Mouse (Mus musculus) liver, embryonic 14.5 days (tissue): Measurements from ENCODE around the gene Unc93b1. TPM values are rescaled to one million over a fixed set of nuclear protein-coding genes. Genes with fewer than 3 reads are reported as not detected.

Experiments used
- ATAC-seq: fragments of 200-750 bp; cut with Nextera tagmentation; 2 replicates; pipeline ENCODE4 v1.8.0; 2017; ENCODE audit warnings: moderate number of reproducible peaks, mild to moderate bottlenecking, moderate library complexity; ENCODE audit not compliant: insufficient read depth
- DNase-seq, 3 experiments: peaks; one replicate each; pipeline ENCODE4 v3.0.0-alpha.2; 2012 to 2013; ENCODE audit warnings: low read depth in 3 of 3, low spot score in 3 of 3
- H3K27ac ChIP-seq: fragments of 300-500 bp; sonication (generic); 2 replicates; pipeline ENCODE4 v1.5.1; 2014; ENCODE audit warnings: moderate library complexity, mild to moderate bottlenecking, control low read depth, inconsistent platforms
- H3K27me3 ChIP-seq: fragments of 300-500 bp; sonication (generic); 2 replicates; pipeline ENCODE4 v1.6.1; 2014; ENCODE audit warnings: mild to moderate bottlenecking, low read length, moderate library complexity; ENCODE audit not compliant: control insufficient read depth, insufficient read depth
- H3K36me3 ChIP-seq: fragments of 300-500 bp; sonication (generic); replicated peaks from 2 replicates; pipeline ENCODE4 v1.6.1; 2014; ENCODE audit warnings: low read depth; ENCODE audit not compliant: control insufficient read depth, insufficient read depth
- H3K4me1 ChIP-seq, 2 experiments: fragments of 200-500 bp in 1 of 2; fragments of 300-500 bp in 1 of 2; sonication (generic) in 1 of 2; replicated peaks; 2 replicates each; pipeline ENCODE4 v1.6.1; 2012 to 2014; ENCODE audit warnings: antibody characterized with exemption in 1 of 2, inconsistent platforms in 1 of 2, low read length in 1 of 2; ENCODE audit not compliant: control insufficient read depth in 2 of 2, insufficient read depth in 2 of 2
- H3K4me2 ChIP-seq: fragments of 300-500 bp; sonication (generic); 2 replicates; pipeline ENCODE4 v1.6.1; 2014; ENCODE audit warnings: low read depth, mild to moderate bottlenecking, control low read depth, moderate library complexity
- H3K4me3 ChIP-seq, 2 experiments: fragments of 200-500 bp in 1 of 2; fragments of 300-500 bp in 1 of 2; sonication (generic) in 1 of 2; 2 replicates each; pipeline ENCODE4 v1.5.1; 2012 to 2014; ENCODE audit warnings: low read depth in 2 of 2, low read length in 2 of 2, mild to moderate bottlenecking in 2 of 2, control low read depth in 1 of 2, inconsistent platforms in 1 of 2, moderate library complexity in 1 of 2; ENCODE audit not compliant: insufficient read depth in 1 of 2
- H3K9ac ChIP-seq: fragments of 300-500 bp; sonication (generic); replicated peaks from 2 replicates; pipeline ENCODE4 v1.6.1; 2014; ENCODE audit warnings: mild to moderate bottlenecking, control low read depth, moderate library complexity
- H3K9me3 ChIP-seq: fragments of 300-500 bp; sonication (generic); 2 replicates; pipeline ENCODE4 v1.6.1; 2016; ENCODE audit warnings: low read length, mixed read lengths; ENCODE audit not compliant: control insufficient read depth
- CTCF ChIP-seq: IDR thresholded peaks from 2 replicates; pipeline ENCODE4 v1.5.1; 2016; ENCODE audit warnings: antibody characterized with exemption, low read depth, control low read depth
- EP300 ChIP-seq: IDR thresholded peaks from 2 replicates; pipeline ENCODE4 v1.6.1; 2016; ENCODE audit warnings: antibody characterized with exemption, low read depth
- WGBS: fragments of 180-500 bp; shearing (Covaris S2); extraction: QIAGEN DNeasy Blood & Tissue Kit; methylation state at CpG from one replicate; pipeline ENCODE4 v1.1.7; 2014; ENCODE audit not compliant: insufficient replicate concordance; 5-methylcytosine and 5-hydroxymethylcytosine counted together
- polyA plus RNA-seq, 2 experiments: library from polyadenylated mRNA; depleted of rRNA in 1 of 2; stranded (reverse) in 1 of 2; unstranded in 1 of 2; fragments of >200 nt; fragmentation: Nextera tagmentation in 1 of 2; extraction: Ambion mirVana in 1 of 2; gene quantifications; 2 replicates each; pipeline versions ENCODE4 v1.2.1 to v1.2.3; 2012 to 2014

Unc93b1 gene
- polyA plus RNA-seq, 2 experiments: 14.7 to 19.8 TPM

DNA sequence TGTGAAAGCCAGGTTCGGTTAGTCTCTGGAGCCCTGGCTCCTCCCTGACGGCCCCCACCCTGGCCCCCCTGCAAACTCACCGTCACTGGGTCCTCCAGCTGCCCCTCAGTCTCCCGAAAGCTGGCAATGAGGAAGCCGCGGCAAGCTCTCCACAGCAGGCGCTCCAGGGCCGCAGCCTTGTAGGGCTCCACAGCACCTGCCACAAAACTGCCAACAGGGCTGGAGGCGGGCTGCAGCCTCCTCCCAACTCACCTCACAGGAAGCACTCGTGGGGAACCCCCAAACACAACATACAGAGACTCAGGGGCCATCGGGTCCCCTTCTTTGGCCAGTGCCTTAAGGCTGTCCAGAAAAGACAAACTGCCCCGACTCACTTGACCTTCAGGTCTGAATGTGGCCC lies 32.0 kb upstream of the Unc93b1 start:
- DNase-seq (no peak), ATAC-seq (no peak)
- Histone ChIP-seq H3K4me3 (no peak overlapping the region), H3K4me2 (no peak overlapping the region), H3K27ac (no peak overlapping the region), H3K27me3 (no peaks in the 10 kb centered on the region), H3K9me3 (no peaks in the 10 kb centered on the region), H3K36me3 (no peaks in the 10 kb centered on the region; the same call in 1 of the 2 replicates), H3K4me1 (peaks cover 2 to 14% of the 10 kb centered on the region in 2 experiments), H3K9ac (no peak overlapping the region)
- 77% methylated on average over 12 of the region's 12 CpGs for WGBS
- no peak for TF ChIP-seq CTCF
- no peak for TF ChIP-seq EP300

DNA sequence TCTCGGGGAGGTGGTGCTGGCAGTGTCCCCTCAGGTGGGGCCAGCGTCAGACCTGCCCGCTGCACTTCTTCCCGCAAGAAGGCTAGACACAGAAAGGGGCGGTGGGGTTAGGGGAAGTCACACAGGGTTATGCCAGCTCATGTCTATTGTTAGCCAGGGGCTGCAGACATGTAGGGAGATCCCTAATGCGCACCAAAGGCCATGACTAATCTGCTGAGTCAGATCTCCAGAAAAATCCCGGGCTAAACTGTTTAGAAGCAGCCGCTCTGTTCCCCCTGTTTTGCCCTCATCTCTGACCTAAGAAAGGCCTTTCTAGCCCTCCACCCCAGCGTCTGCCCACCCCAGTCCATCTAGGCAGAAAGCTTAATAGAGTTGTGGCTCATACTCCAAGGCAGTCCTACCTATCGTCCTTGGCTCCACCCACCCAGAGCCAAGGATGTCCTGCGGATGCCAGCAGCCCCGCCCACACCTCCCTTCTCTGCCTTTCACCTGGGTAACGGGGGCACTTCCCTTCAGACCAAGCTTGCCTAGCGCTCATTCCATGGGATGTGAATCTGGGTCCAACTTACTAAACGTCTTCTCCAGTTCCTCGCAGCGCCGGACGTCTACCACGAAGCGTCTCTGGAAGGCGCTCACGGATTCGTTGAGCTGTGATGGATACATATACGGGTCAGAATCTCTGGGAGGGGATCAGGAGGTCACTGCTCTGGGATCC lies 31.2 kb upstream of the Unc93b1 start:
- no peaks in the 10 kb centered on the region for H3K9me3 ChIP-seq
- ATAC-seq (no peak), DNase-seq (no peak)
- H3K36me3 ChIP-seq: peaks cover 3% of the 10 kb centered on the region
- H3K27ac ChIP-seq: no peak overlapping the region
- TF ChIP-seq EP300 (no peak), CTCF (no peak)
- no peaks in the 10 kb centered on the region for H3K27me3 ChIP-seq
- H3K4me1 ChIP-seq: peaks cover 2 to 14% of the 10 kb centered on the region in 2 experiments
- H3K4me2 ChIP-seq: no peak overlapping the region; the same call in 1 of the 2 replicates
- H3K4me3 ChIP-seq: no peak overlapping the region
- no peak overlapping the region for H3K9ac ChIP-seq
- WGBS: 82% methylated on average over 25 of the region's 25 CpGs

DNA sequence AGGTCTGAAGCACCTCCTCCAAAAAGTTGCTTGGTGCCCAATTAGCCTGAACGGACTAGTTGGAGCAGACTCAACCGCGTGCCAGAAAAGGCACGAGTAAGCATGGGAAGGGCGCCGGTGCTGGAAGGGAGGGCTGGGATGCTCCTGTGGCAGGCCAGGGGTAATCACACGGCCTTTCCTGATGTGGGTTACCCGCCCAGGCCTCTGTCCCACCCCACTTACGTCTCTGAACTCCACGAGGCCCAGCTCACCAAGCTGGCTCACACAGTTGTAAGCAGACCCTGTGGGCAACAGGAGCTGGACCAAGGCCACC lies 30.7 kb upstream of the Unc93b1 start:
- DNase-seq: no peak
- WGBS: 61% methylated on average over 10 of the region's 10 CpGs
- Histone ChIP-seq H3K27ac (no peak overlapping the region), H3K4me1 (peaks cover 2 to 14% of the 10 kb centered on the region in 2 experiments), H3K9ac (no peak overlapping the region), H3K36me3 (peaks cover 5% of the 10 kb centered on the region), H3K9me3 (no peaks in the 10 kb centered on the region), H3K4me3 (no peak overlapping the region), H3K4me2 (peak overlapping the region; percentile 8; the same call in 1 of the 2 replicates), H3K27me3 (no peaks in the 10 kb centered on the region)
- TF ChIP-seq CTCF: no peak
- TF ChIP-seq EP300: no peak
- no peak for ATAC-seq

DNA sequence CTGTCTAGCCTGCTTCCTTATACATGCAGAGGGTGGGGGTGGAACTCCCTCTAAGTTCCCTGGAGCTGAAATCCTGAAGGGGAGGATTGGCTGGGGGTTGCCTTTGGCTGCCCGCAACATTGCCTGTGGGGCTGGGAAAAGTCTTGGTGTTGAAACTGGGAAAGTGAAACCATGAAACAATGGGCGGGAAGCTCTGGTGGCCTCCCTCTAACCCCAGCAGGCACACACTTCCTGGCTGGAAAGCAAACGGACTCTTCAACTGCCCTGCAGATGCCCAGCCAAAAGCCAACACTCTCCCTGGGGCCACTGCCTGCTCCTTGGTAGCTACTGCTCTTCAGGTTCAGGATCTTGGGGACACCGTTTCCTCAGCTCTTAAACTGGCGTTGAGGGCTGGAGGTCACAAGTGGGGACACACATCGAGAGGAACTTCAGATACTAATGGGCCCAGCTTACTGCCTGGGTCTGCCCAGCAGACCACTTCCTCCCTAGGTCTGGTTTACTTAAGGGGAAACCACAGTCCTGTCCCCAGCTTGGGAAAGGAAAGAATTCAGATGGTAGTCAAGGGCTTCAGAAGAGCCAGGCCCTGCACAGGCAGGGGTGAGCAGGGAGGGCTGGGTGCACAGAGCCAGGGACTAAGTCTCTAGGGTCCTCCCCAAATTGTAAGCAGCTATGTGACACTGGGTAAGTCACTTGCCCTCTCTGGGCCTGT lies 29.6 kb upstream of the Unc93b1 start:
- Histone ChIP-seq H3K9me3 (no peaks in the 10 kb centered on the region), H3K36me3 (peaks cover 5% of the 10 kb centered on the region), H3K27ac (peak overlapping the region; percentile 20; the same call in 1 of the 2 replicates), H3K27me3 (no peaks in the 10 kb centered on the region), H3K9ac (peak overlapping the region; percentile 20; the same call in 1 of the 2 replicates), H3K4me1 (peaks cover 2 to 14% of the 10 kb centered on the region in 2 experiments), H3K4me3 (peak overlapping the region; percentile 47 to 66), H3K4me2 (peak overlapping the region; percentile 86)
- no peak for DNase-seq
- no peak for ATAC-seq
- no peak for TF ChIP-seq CTCF
- no peak for TF ChIP-seq EP300
- 16% methylated on average over 6 of the region's 6 CpGs for whole genome bisulfite sequencing

DNA sequence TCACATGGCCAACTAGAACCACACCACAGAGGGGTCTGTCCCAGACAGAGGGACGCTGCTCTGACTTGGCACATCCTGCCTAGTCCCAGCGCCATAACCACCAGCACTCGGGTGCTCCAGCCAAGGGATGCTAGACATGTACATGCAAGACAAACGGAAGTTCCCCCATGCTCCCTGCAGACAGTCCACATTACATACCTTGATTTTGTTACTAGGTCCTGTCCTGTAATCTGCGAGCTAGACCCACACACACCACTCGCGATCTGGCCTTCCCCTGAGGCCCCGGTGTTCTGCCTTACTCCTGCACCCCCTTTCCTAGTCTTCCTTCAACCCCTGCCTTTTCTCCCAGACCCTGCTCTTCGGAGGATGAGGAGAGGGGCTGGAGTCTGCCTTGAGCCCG lies 28.7 kb upstream of the Unc93b1 start:
- TF ChIP-seq EP300 (no peak), CTCF (no peak)
- H3K4me1 ChIP-seq: peaks cover 2 to 14% of the 10 kb centered on the region in 2 experiments
- peaks cover 5% of the 10 kb centered on the region for H3K36me3 ChIP-seq
- ATAC-seq (no peak), DNase-seq (no peak)
- no peak overlapping the region for H3K27ac ChIP-seq
- no peaks in the 10 kb centered on the region for H3K27me3 ChIP-seq
- H3K4me3 ChIP-seq: peak overlapping the region; percentile 66 to 70
- peak overlapping the region; percentile 86 for H3K4me2 ChIP-seq
- WGBS: 4% methylated on average over 10 of the region's 10 CpGs
- H3K9me3 ChIP-seq: no peaks in the 10 kb centered on the region
- H3K9ac ChIP-seq: peak overlapping the region; percentile 61
